Mouse (Mus musculus) megakaryocyte, embryonic 14.5 days (primary cell): Measurements from ENCODE around the gene Scgb3a1.

Source experiments
- FLI1 ChIP-seq: IDR thresholded peaks from 2 replicates; pipeline ENCODE4 v1.6.1; 2012; ENCODE audit warnings: low read length, inconsistent platforms, mixed read lengths
- GATA1 ChIP-seq: IDR thresholded peaks from 3 replicates; pipeline ENCODE4 v1.6.1; 2012; ENCODE audit warnings: mixed read lengths, low read length, inconsistent platforms, borderline replicate concordance

- TF ChIP-seq GATA1 = no peak
- no peak for TF ChIP-seq FLI1
These were observed 31.6 kb downstream of the Scgb3a1 start for GRCm38 (mm10) chr11:49695013-49695412.
